Mouse (Mus musculus): ENCODE data around the gene Arpc5.

Gene Arpc5

DNA sequence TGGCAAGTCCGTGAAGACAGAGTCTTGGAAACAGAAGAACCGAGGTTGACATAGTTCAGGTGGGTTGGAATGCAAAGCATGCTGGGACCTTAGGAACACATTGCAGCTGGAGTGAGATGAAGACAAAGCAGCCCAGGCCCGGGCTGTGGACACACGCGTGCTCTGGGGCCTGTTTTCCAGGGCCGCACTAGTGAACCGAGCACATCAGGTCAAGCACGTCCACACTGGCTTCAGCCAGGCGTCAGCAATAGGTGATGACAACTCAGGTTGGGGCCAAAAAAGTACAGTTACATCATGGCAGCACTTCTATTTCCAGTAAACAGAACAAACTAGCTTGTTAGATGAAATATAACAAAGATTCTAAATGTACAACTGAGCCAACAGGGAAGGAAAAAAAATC, 27.5 kb upstream of the Arpc5 start:
- Histone ChIP-seq H3K9me3 (ENCODE audit: low read length) (no peaks in the 10 kb centered on the region), H3K27me3 (ENCODE audit: insufficient read depth, low read length) (no peaks in the 10 kb centered on the region), H3K36me3 (ENCODE audit: insufficient read depth, low read length) (no peaks in the 10 kb centered on the region), H3K4me1 (replicated peaks; ENCODE audit: low read depth, low read length) (no peaks in the 10 kb centered on the region; the same call in 1 of the 2 replicates), H3K4me3 (replicated peaks; ENCODE audit: low read length) (no peak overlapping the region)
- TF ChIP-seq CTCF (conservative IDR thresholded peaks at IDR 0.05; ENCODE audit: low read length) = no peak
- TF ChIP-seq POU5F1 (IDR thresholded peaks at IDR 0.05; ENCODE audit: borderline replicate concordance, low read length) = no peak
- no peak for TF ChIP-seq NANOG (IDR thresholded peaks at IDR 0.05; ENCODE audit: borderline replicate concordance, low read length)

DNA sequence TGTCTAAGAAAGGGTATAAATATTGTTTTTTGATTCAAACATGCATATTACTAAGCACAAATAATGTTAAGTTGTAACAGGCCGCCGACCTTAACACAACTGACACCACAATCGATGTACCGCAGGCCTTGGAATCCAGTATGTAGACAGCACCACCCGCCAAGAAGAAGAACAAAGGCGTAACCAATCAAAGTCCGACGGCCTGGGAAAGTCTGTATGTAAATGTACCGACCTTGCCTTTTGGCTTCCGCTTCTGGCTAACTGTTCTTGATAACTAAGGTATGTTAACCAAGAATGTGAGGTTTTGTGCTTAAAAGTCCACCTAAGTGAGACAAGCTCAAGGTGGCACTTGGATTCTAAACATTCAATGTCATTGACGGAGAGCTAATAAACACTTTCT, 27.0 kb upstream of the Arpc5 start:
- Histone ChIP-seq H3K27me3 (ENCODE audit: insufficient read depth, low read length) (no peaks in the 10 kb centered on the region), H3K36me3 (ENCODE audit: insufficient read depth, low read length) (no peaks in the 10 kb centered on the region), H3K9me3 (ENCODE audit: low read length) (no peaks in the 10 kb centered on the region)

DNA sequence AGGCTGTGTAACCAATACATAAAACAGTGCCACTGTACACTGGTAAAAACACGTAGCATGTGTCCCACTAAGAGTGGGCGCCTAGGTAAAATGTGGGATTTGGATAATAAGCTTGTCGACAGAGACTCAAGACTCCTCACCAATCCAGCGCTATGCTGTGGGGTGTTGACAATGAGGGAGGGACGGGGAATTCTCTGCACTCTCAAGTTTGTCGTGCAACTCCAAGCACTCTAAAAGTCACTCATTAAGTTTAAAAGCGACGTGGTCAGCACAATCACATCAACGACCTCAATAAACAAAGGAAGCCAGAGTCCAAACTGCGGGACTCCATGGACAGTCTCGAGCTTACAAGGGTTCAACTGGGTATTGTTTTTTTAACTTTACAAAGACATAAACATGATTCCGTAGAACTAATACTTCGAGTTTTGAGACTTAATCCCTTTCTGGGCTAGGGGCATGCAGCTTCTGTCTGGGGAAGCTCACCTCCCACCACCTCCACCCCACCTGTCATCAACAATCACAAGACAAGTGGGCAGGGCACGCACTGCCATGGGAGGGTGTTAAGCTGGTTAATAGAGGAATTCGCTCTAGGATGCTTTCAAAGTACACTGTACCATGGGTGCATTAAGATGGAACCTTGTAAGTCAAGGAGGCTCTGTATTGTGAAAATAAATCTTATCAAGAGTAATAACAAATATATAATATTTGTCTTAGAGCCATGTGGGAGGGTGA, 23.1 kb upstream of the Arpc5 start:
- TF ChIP-seq POU5F1 (IDR thresholded peaks at IDR 0.05; ENCODE audit: borderline replicate concordance, low read length) (no peak), CTCF (conservative IDR thresholded peaks at IDR 0.05; ENCODE audit: low read length) (no peak), NANOG (IDR thresholded peaks at IDR 0.05; ENCODE audit: borderline replicate concordance, low read length) (no peak)
- Histone ChIP-seq H3K9me3 (ENCODE audit: low read length) (no peaks in the 10 kb centered on the region), H3K36me3 (ENCODE audit: insufficient read depth, low read length) (no peaks in the 10 kb centered on the region), H3K4me3 (replicated peaks; ENCODE audit: low read length) (no peak overlapping the region), H3K27me3 (ENCODE audit: insufficient read depth, low read length) (0 out of 2 replicates have a peak, but pooled peaks cover 4% of the 10 kb centered on the region), H3K4me1 (replicated peaks; ENCODE audit: low read depth, low read length) (no peaks in the 10 kb centered on the region; the same call in 1 of the 2 replicates)

More for the DNA sequence above, 27.0 kb upstream of the Arpc5 start:
- no peak for TF ChIP-seq NANOG (IDR thresholded peaks at IDR 0.05; ENCODE audit: borderline replicate concordance, low read length)
- no peak for TF ChIP-seq POU5F1 (IDR thresholded peaks at IDR 0.05; ENCODE audit: borderline replicate concordance, low read length)
- TF ChIP-seq CTCF (conservative IDR thresholded peaks at IDR 0.05; ENCODE audit: low read length) = no peak
- H3K4me3 ChIP-seq (replicated peaks; ENCODE audit: low read length) = no peak overlapping the region
- H3K4me1 ChIP-seq (replicated peaks; ENCODE audit: low read depth, low read length) = no peaks in the 10 kb centered on the region; the same call in 1 of the 2 replicates

DNA sequence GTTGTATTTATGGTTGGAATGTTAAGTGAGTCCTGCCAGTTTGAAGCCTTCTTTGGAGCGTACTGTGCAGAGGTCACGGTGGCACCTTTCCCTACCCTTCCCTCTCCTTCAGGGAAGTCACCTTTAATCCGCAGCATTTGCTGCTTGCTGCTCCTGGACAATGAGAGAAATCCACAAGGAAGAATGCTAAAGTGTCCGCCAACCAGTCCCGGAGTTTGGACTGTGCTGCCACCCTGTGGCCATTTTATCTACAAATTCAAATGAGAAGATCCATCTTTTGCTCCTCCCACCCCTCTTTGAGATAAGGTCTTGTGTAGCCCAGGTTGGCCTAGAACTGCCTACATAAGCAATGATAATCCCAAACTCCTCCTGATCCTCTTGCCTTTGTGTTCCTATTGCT, 19.9 kb upstream of the Arpc5 start:
- H3K27me3 ChIP-seq (ENCODE audit: insufficient read depth, low read length) = 0 out of 2 replicates have a peak, but pooled peaks cover 4% of the 10 kb centered on the region
- no peaks in the 10 kb centered on the region for H3K9me3 ChIP-seq (ENCODE audit: low read length)
- TF ChIP-seq CTCF (conservative IDR thresholded peaks at IDR 0.05; ENCODE audit: low read length) (peak; percentile 44), POU5F1 (IDR thresholded peaks at IDR 0.05; ENCODE audit: borderline replicate concordance, low read length) (no peak)
- no peaks in the 10 kb centered on the region for H3K4me1 ChIP-seq (replicated peaks; ENCODE audit: low read depth, low read length)
- H3K4me3 ChIP-seq (replicated peaks; ENCODE audit: low read length) = no peak overlapping the region
- no peaks in the 10 kb centered on the region for H3K36me3 ChIP-seq (ENCODE audit: insufficient read depth, low read length)

DNA sequence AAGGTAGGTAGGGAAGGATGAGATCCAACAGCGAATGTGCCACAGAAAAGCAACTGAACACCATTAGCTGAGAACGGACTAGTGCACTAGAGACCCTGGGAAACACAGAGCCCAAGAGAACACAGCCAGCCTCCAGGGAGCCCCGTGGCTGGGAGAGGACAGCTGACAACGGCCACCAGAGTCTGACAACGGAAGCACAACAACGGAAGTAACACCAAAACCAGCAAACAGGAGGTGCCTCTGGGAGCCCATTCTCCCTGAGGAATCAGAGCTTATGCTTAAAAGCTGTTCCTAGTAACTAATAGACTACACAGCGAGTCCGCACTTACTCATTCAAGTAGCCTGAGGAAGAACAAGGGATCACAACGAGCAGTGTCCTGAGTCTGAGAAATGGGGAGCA, 17.1 kb upstream of the Arpc5 start:
- H3K4me3 ChIP-seq (replicated peaks; ENCODE audit: low read length) = no peak overlapping the region
- H3K36me3 ChIP-seq (ENCODE audit: insufficient read depth, low read length) = no peaks in the 10 kb centered on the region
- no peak for TF ChIP-seq POU5F1 (IDR thresholded peaks at IDR 0.05; ENCODE audit: borderline replicate concordance, low read length)
- TF ChIP-seq CTCF (conservative IDR thresholded peaks at IDR 0.05; ENCODE audit: low read length) = no peak
- no peak for TF ChIP-seq NANOG (IDR thresholded peaks at IDR 0.05; ENCODE audit: borderline replicate concordance, low read length)
- no peaks in the 10 kb centered on the region for H3K4me1 ChIP-seq (replicated peaks; ENCODE audit: low read depth, low read length)
- H3K9me3 ChIP-seq (ENCODE audit: low read length) = no peaks in the 10 kb centered on the region
- H3K27me3 ChIP-seq (ENCODE audit: insufficient read depth, low read length) = 0 out of 2 replicates have a peak, but pooled peaks cover 4% of the 10 kb centered on the region

DNA sequence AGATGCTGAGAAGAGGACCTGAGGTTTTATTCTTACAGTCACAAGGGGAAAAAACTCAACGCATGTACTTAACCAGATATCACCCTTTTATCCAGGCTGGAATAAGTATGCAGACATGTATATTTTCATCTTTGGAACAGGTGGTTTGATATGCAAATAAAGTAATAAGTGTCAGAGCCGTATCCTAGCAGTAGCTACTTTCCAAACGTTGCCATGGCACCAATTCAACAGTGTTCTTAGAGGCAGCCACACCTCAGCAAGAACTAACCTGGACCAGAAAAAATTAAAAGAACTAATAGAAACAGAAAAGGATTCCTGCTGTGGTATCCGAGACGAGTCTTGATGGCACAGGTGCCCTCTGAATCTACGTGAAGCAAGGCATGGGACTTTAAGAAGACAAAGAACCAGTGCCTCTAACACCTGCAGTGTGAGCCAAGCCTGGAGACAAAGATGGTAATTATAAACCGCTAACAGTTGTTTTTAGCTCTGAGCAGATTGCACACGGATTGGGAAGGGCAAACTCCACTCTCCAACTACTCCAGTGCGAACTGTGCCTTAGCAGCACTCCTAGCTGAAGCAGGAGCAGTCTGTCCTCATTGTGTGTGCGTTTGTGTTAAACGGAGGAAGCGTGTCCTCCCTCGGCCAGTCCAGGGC, 15.9 kb upstream of the Arpc5 start, which contains the start of gene Apobec4:
Apobec4 (plus strand) TSS at position 240 of the 654 bp plus-strand sequence.
- Histone ChIP-seq H3K9me3 (ENCODE audit: low read length) (no peaks in the 10 kb centered on the region), H3K27me3 (ENCODE audit: insufficient read depth, low read length) (0 out of 2 replicates have a peak, but pooled peaks cover 4% of the 10 kb centered on the region), H3K36me3 (ENCODE audit: insufficient read depth, low read length) (no peaks in the 10 kb centered on the region), H3K4me1 (replicated peaks; ENCODE audit: low read depth, low read length) (no peaks in the 10 kb centered on the region), H3K4me3 (replicated peaks; ENCODE audit: low read length) (no peak within 1 kb of the TSS)
- TF ChIP-seq NANOG (IDR thresholded peaks at IDR 0.05; ENCODE audit: borderline replicate concordance, low read length) = no peak

DNA sequence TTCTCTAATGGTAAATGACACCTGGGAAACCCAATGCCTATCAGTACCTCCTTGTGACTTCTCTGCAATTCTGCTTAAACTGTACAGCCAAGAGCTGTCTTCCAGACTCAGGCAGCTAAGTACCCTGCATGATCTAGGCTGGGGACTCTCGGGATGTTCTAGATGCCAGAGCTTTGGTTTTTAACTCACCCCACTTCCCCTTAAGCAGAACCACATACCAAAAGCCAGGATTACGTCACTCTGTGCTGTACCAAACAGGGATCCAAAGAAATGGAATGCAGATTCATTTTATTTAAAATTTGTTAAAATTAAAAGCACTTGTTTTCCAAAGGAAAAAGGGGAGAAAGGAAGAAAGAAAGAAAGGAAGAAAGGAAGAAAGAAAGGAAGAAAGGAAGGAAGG, 4.6 kb upstream of the Arpc5 start:
- Histone ChIP-seq H3K27me3 (ENCODE audit: insufficient read depth, low read length) (peaks cover 21% of the 10 kb centered on the region), H3K4me1 (replicated peaks; ENCODE audit: low read depth, low read length) (peaks cover 7% of the 10 kb centered on the region), H3K4me3 (replicated peaks; ENCODE audit: low read length) (no peak overlapping the region), H3K9me3 (ENCODE audit: low read length) (no peaks in the 10 kb centered on the region), H3K36me3 (ENCODE audit: insufficient read depth, low read length) (no peaks in the 10 kb centered on the region)
- TF ChIP-seq CTCF (conservative IDR thresholded peaks at IDR 0.05; ENCODE audit: low read length) (no peak), POU5F1 (IDR thresholded peaks at IDR 0.05; ENCODE audit: borderline replicate concordance, low read length) (no peak), NANOG (IDR thresholded peaks at IDR 0.05; ENCODE audit: borderline replicate concordance, low read length) (no peak)

DNA sequence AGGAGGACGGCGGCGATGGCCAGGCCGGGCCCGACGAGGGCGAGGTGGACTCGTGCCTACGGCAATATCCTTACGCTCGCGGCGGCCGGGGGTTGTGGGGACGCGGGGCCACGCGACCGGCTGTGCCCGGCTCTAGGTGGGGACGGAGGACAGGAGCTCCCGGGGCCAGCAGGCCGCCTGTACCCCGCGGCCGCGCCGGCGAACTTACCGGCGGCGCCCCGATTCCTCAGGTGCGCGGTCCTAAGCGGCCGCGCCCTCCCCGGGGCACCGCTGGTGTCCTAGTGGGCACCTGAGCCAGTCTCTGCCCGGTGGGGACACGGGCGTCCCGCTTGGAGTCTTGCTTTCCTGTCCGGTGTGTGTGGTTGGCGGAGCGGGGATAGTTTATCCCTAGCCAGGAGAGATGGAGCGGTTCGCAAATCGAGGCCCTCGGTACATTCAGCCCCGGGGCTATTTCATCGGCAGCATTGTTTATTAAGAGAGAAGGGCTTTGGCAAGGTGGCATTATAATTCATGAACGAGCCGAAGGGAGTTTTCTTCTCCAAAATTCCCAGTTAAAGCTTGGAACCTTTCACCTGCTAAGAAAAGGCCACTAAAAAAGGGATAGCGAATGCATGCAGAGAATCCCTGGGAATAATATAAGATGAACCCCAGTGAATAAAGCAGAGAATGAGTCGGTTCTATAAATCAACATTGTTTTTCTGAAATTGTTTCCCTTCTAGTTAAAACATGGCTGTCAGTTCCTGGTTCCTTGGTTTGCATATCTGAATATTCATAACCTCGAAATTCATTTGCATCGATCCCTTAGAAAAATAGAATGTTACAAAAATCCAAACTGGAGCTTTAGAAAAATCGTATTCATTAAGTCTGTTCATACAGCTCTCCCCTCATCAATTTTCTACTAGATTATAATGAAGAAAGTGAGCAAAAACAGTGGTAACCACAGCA, 734 bp downstream of the Arpc5 start:
- H3K27me3 ChIP-seq (ENCODE audit: insufficient read depth, low read length) = peaks cover 21% of the 10 kb centered on the region
- H3K4me3 ChIP-seq (replicated peaks; ENCODE audit: low read length) = peak overlapping the region; percentile 98
- TF ChIP-seq NANOG (IDR thresholded peaks at IDR 0.05; ENCODE audit: borderline replicate concordance, low read length) (no peak), CTCF (conservative IDR thresholded peaks at IDR 0.05; ENCODE audit: low read length) (no peak), POU5F1 (IDR thresholded peaks at IDR 0.05; ENCODE audit: borderline replicate concordance, low read length) (no peak)

More for the DNA sequence above, 734 bp downstream of the Arpc5 start:
- Histone ChIP-seq H3K4me1 (replicated peaks; ENCODE audit: low read depth, low read length) (peaks cover 20% of the 10 kb centered on the region), H3K36me3 (ENCODE audit: insufficient read depth, low read length) (peaks cover 36% of the 10 kb centered on the region), H3K9me3 (ENCODE audit: low read length) (no peaks in the 10 kb centered on the region)
